Mouse (Mus musculus) layer of hippocampus, postnatal 25 days (tissue): ENCODE measurements around the gene Apopt1. TPM values are rescaled to one million over a fixed set of nuclear protein-coding genes. Genes with fewer than 3 reads are reported as not detected.

Source experiments
- DNase-seq, 2 experiments: peaks; one replicate each; pipeline ENCODE4 v3.0.0; 2022; ENCODE audit warnings: mixed read lengths in 2 of 2, low spot score in 1 of 2; ENCODE audit errors: extremely low spot score in 1 of 2
- total RNA-seq, 2 experiments: library from RNA; stranded (reverse); gene quantifications; 2 replicates each; pipeline ENCODE4 v1.2.3; 2021

Apopt1 gene
- total RNA-seq, 2 experiments from 2014 or later = 36.2 to 38.9 TPM

GRCm38 (mm10) chr12:111800459-111801183, 87.6 kb downstream of the Apopt1 start:
- DNase-seq = no peak

- no peak for DNase-seq
Measured at GRCm38 (mm10) chr12:111803538-111803937, 90.5 kb downstream of the Apopt1 start.

Other genes starting within 250 kb of the Apopt1 start
- gene Gm266, start 227.4 kb upstream of the Apopt1 start, total RNA-seq = 1 to 10 TPM; 5.6 to 7.8 TPM
- 100 to 1,000 TPM; 243 to 246 TPM for gene Eif5, start 175.2 kb upstream of the Apopt1 start, total RNA-seq
- 100 to 1,000 TPM; 103 to 116 TPM for gene Mark3, start 138.7 kb upstream of the Apopt1 start, total RNA-seq
- 1,000 to 10,000 TPM; 1,260 to 1,351 TPM for gene Ckb, start 40.9 kb upstream of the Apopt1 start, total RNA-seq
- gene Trmt61a, start 35.2 kb upstream of the Apopt1 start, total RNA-seq = 10 to 100 TPM; 17.1 to 19.7 TPM
- gene Bag5, start within 50 bp of the Apopt1 start, total RNA-seq = 10 to 100 TPM; 46.7 to 54.1 TPM
- gene Klc1, start 45.6 kb downstream of the Apopt1 start, total RNA-seq = 100 to 1,000 TPM; 701 to 727 TPM
- gene Xrcc3, start 100.6 kb downstream of the Apopt1 start, total RNA-seq = 1 to 10 TPM; 4.2 to 4.6 TPM
- gene Zfyve21, start 100.9 kb downstream of the Apopt1 start, total RNA-seq = 10 to 100 TPM; 21.6 to 21.7 TPM
- gene Ppp1r13b, start 194.8 kb downstream of the Apopt1 start, total RNA-seq = 10 to 100 TPM; 89.5 to 91.9 TPM